Mouse (Mus musculus) intestine, embryonic 14.5 days (tissue): ENCODE results near the gene Xab2. TPM values are rescaled to one million over a fixed set of nuclear protein-coding genes. Genes with fewer than 3 reads are reported as not detected.

Experiments used
- ATAC-seq: fragments of 200-750 bp; cut with Nextera tagmentation; replicated peaks from 2 replicates; pipeline ENCODE4 v1.8.0; 2017; ENCODE audit warnings: low read depth, moderate number of reproducible peaks, moderate TSS enrichment, moderate library complexity; ENCODE audit not compliant: low FRiP score, low TSS enrichment
- DNase-seq: peaks from one replicate; pipeline ENCODE4 v3.0.0-alpha.2; 2018; ENCODE audit warnings: low spot score
- H3K27ac ChIP-seq: fragments of 300-500 bp; sonication (generic); 2 replicates; pipeline ENCODE4 v1.5.1; 2014; ENCODE audit warnings: low read depth, mild to moderate bottlenecking, control low read depth
- H3K27me3 ChIP-seq: fragments of 300-500 bp; sonication (generic); replicated peaks from 2 replicates; pipeline ENCODE4 v1.6.1; 2014; ENCODE audit warnings: low read length, control low read depth; ENCODE audit not compliant: control insufficient read depth, insufficient read depth
- H3K36me3 ChIP-seq: fragments of 300-500 bp; sonication (generic); 2 replicates; pipeline ENCODE4 v1.6.1; 2014; ENCODE audit warnings: low read length, control low read depth; ENCODE audit not compliant: control insufficient read depth, insufficient read depth
- H3K4me1 ChIP-seq: fragments of 300-500 bp; sonication (generic); replicated peaks from 2 replicates; pipeline ENCODE4 v1.6.1; 2014; ENCODE audit warnings: low read length, control low read depth, mixed read lengths; ENCODE audit not compliant: control insufficient read depth, insufficient read depth
- H3K4me2 ChIP-seq: fragments of 300-500 bp; sonication (generic); 2 replicates; pipeline ENCODE4 v1.6.1; 2014; ENCODE audit warnings: low read length
- H3K4me3 ChIP-seq: fragments of 300-500 bp; sonication (generic); 2 replicates; pipeline ENCODE4 v1.5.1; 2014; ENCODE audit warnings: low read depth, low read length, control low read depth, mixed read lengths
- H3K9ac ChIP-seq: fragments of 300-500 bp; sonication (generic); 2 replicates; pipeline ENCODE4 v1.6.1; 2014; ENCODE audit warnings: mild to moderate bottlenecking, low read length
- H3K9me3 ChIP-seq: fragments of 300-500 bp; sonication (generic); 2 replicates; pipeline ENCODE4 v1.6.1; 2016; ENCODE audit warnings: low read length, control low read depth; ENCODE audit not compliant: control insufficient read depth
- WGBS: fragments of 180-500 bp; shearing (Covaris S2); extraction: QIAGEN DNeasy Blood & Tissue Kit; methylation state at CpG from one replicate; pipeline ENCODE4 v1.1.7; 2014; 5-methylcytosine and 5-hydroxymethylcytosine counted together
- polyA plus RNA-seq: library from polyadenylated mRNA; unstranded; fragments of >200 nt; fragmentation: Nextera tagmentation; extraction: Ambion mirVana; gene quantifications from 2 replicates; pipeline ENCODE4 v1.2.1, GENCODE M21; 2014

Gene Xab2
- polyA plus RNA-seq = 56.4 and 61.5 TPM in 2 replicates

GRCm38 (mm10) chr8:3621199-3621970 lies at the start of gene Xab2, which contains the start of gene Pet100:
Xab2 (minus strand) TSS chr8:3621316.
Pet100 (plus strand) TSS chr8:3621548.
- H3K36me3 ChIP-seq = peaks cover 19% of the 10 kb centered on the region
- peak within 1 kb of the TSS; percentile 81 for H3K9ac ChIP-seq
- H3K4me2 ChIP-seq = peak within 1 kb of the TSS; percentile 70
- H3K27ac ChIP-seq = no peak within 1 kb of the TSS
- peak; percentile 100 for DNase-seq
- no peaks in the 10 kb centered on the region for H3K27me3 ChIP-seq
- peak; percentile 99 for ATAC-seq
- H3K4me1 ChIP-seq = peaks cover 7% of the 10 kb centered on the region; the same call in 1 of the 2 replicates
- peak within 1 kb of the TSS; percentile 94 for H3K4me3 ChIP-seq
- no peaks in the 10 kb centered on the region for H3K9me3 ChIP-seq
- WGBS = under 1% methylated on average over 37 of the region's 37 CpGs

GRCm38 (mm10) chr8:3670388-3670787 lies 49.3 kb upstream of the Xab2 start:
- Histone ChIP-seq H3K4me1 (0 out of 2 replicates have a peak, but pooled peaks cover 2% of the 10 kb centered on the region), H3K27ac (no peak overlapping the region), H3K4me3 (no peak overlapping the region), H3K27me3 (no peaks in the 10 kb centered on the region), H3K36me3 (no peaks in the 10 kb centered on the region), H3K9ac (no peak overlapping the region), H3K9me3 (no peaks in the 10 kb centered on the region), H3K4me2 (no peak overlapping the region)
- 78% methylated on average over 2 of the region's 2 CpGs for WGBS
- DNase-seq = no peak
- no peak for ATAC-seq

- no peak within 1 kb of the TSS for H3K4me2 ChIP-seq
- DNase-seq = no peak
- no peaks in the 10 kb centered on the region for H3K36me3 ChIP-seq
- H3K4me1 ChIP-seq = no peaks in the 10 kb centered on the region
- H3K27ac ChIP-seq = no peak within 1 kb of the TSS
- no peak within 1 kb of the TSS for H3K9ac ChIP-seq
- H3K27me3 ChIP-seq = no peaks in the 10 kb centered on the region
- no peaks in the 10 kb centered on the region for H3K9me3 ChIP-seq
- WGBS = 77% methylated on average over 6 of the region's 6 CpGs
- H3K4me3 ChIP-seq = no peak within 1 kb of the TSS
- ATAC-seq = no peak
These were observed 44.4 kb upstream of the Xab2 start, which contains the start of gene Mcemp1 for GRCm38 (mm10) chr8:3665507-3665906. Mcemp1 (plus strand) TSS chr8:3665754.

- 68% methylated on average over 5 of the region's 5 CpGs for WGBS
- no peak for ATAC-seq
- DNase-seq = no peak
These were observed 43.3 kb upstream of the Xab2 start for GRCm38 (mm10) chr8:3664405-3664804.

GRCm38 (mm10) chr8:3660889-3661288 lies 39.8 kb upstream of the Xab2 start:
- Histone ChIP-seq H3K4me2 (no peak overlapping the region), H3K27me3 (no peaks in the 10 kb centered on the region), H3K4me3 (no peak overlapping the region), H3K4me1 (no peaks in the 10 kb centered on the region), H3K9ac (no peak overlapping the region), H3K27ac (no peak overlapping the region), H3K36me3 (no peaks in the 10 kb centered on the region), H3K9me3 (no peaks in the 10 kb centered on the region)
- no peak for ATAC-seq
- WGBS = 83% methylated on average over 8 of the region's 8 CpGs
- DNase-seq = no peak

More at GRCm38 (mm10) chr8:3664405-3664804, 43.3 kb upstream of the Xab2 start:
- Histone ChIP-seq H3K4me1 (no peaks in the 10 kb centered on the region), H3K36me3 (no peaks in the 10 kb centered on the region), H3K9me3 (no peaks in the 10 kb centered on the region), H3K4me2 (no peak overlapping the region), H3K4me3 (no peak overlapping the region), H3K9ac (no peak overlapping the region), H3K27ac (no peak overlapping the region), H3K27me3 (no peaks in the 10 kb centered on the region)

GRCm38 (mm10) chr8:3656725-3657381 lies 35.7 kb upstream of the Xab2 start:
- Histone ChIP-seq H3K9ac (no peak overlapping the region), H3K4me2 (no peak overlapping the region), H3K4me3 (no peak overlapping the region), H3K36me3 (no peaks in the 10 kb centered on the region), H3K9me3 (no peaks in the 10 kb centered on the region), H3K27ac (no peak overlapping the region), H3K27me3 (no peaks in the 10 kb centered on the region), H3K4me1 (no peaks in the 10 kb centered on the region)
- 19% methylated on average over 7 of the region's 7 CpGs for WGBS
- no peak for ATAC-seq
- DNase-seq = peak; percentile 55

- no peak within 1 kb of the TSS for H3K27ac ChIP-seq
- H3K4me2 ChIP-seq = no peak within 1 kb of the TSS
- no peak within 1 kb of the TSS for H3K9ac ChIP-seq
- WGBS = 63% methylated on average over 3 of the region's 3 CpGs
- no peaks in the 10 kb centered on the region for H3K27me3 ChIP-seq
- ATAC-seq (no peak), DNase-seq (no peak)
- no peaks in the 10 kb centered on the region for H3K4me1 ChIP-seq
- H3K36me3 ChIP-seq = no peaks in the 10 kb centered on the region
- no peaks in the 10 kb centered on the region for H3K9me3 ChIP-seq
- H3K4me3 ChIP-seq = no peak within 1 kb of the TSS
These were observed 34.4 kb upstream of the Xab2 start, which contains the start of gene Retn for GRCm38 (mm10) chr8:3655526-3655925. Retn (plus strand) TSS chr8:3655770.

- 70% methylated on average over 11 of the region's 11 CpGs for WGBS
- Histone ChIP-seq H3K27me3 (no peaks in the 10 kb centered on the region), H3K27ac (no peak overlapping the region), H3K4me1 (no peaks in the 10 kb centered on the region), H3K4me3 (no peak overlapping the region), H3K36me3 (no peaks in the 10 kb centered on the region), H3K9ac (no peak overlapping the region), H3K9me3 (no peaks in the 10 kb centered on the region), H3K4me2 (no peak overlapping the region)
- no peak for ATAC-seq
- DNase-seq = no peak
These were observed 33.8 kb upstream of the Xab2 start for GRCm38 (mm10) chr8:3654726-3655508.
